Mouse (Mus musculus) lung, embryonic 15.5 days (tissue): ENCODE data around the gene Siglece. TPM values are rescaled to one million over a fixed set of nuclear protein-coding genes. Genes with fewer than 3 reads are reported as not detected.
"Not testable (repeated sequence)": the region's sequence is repeated elsewhere in the genome, so short reads cannot be mapped to it uniquely, and the experiment has no call there.

ENCODE experiments used
- ATAC-seq: fragments of 200-750 bp; cut with Nextera tagmentation; 2 replicates; pipeline ENCODE4 v1.8.0; 2017; ENCODE audit warnings: moderate number of reproducible peaks, borderline replicate concordance; ENCODE audit not compliant: low FRiP score, low TSS enrichment; ENCODE audit errors: extremely low read depth
- H3K27ac ChIP-seq: fragments of 300-500 bp; sonication (generic); 2 replicates; pipeline ENCODE4 v1.5.1; 2015; ENCODE audit warnings: moderate library complexity, mild to moderate bottlenecking, inconsistent platforms
- H3K27me3 ChIP-seq: fragments of 300-500 bp; sonication (generic); 2 replicates; pipeline ENCODE4 v1.6.1; 2015; ENCODE audit warnings: inconsistent platforms
- H3K36me3 ChIP-seq: fragments of 300-500 bp; sonication (generic); 2 replicates; pipeline ENCODE4 v1.6.1; 2015; ENCODE audit warnings: inconsistent platforms
- H3K4me1 ChIP-seq: fragments of 300-500 bp; sonication (generic); 2 replicates; pipeline ENCODE4 v1.6.1; 2015; ENCODE audit warnings: inconsistent platforms
- H3K4me2 ChIP-seq: fragments of 300-500 bp; sonication (generic); 2 replicates; pipeline ENCODE4 v1.6.1; 2015; ENCODE audit warnings: inconsistent platforms, mild to moderate bottlenecking, moderate library complexity
- H3K4me3 ChIP-seq: fragments of 300-500 bp; sonication (generic); 2 replicates; pipeline ENCODE4 v1.5.1; 2015; ENCODE audit warnings: mild to moderate bottlenecking, inconsistent platforms
- H3K9ac ChIP-seq: fragments of 300-500 bp; sonication (generic); 2 replicates; pipeline ENCODE4 v1.6.1; 2015; ENCODE audit warnings: inconsistent platforms
- H3K9me3 ChIP-seq: fragments of 300-500 bp; sonication (generic); 2 replicates; pipeline ENCODE4 v1.6.1; 2016; ENCODE audit warnings: inconsistent platforms
- WGBS: fragments of 180-500 bp; shearing (Covaris S2); methylation state at CpG from one replicate; pipeline ENCODE4 v1.1.7; 2015; 5-methylcytosine and 5-hydroxymethylcytosine counted together
- polyA plus RNA-seq: library from polyadenylated mRNA; unstranded; fragments of >200 nt; fragmentation: Nextera tagmentation; extraction: Ambion mirVana; gene quantifications from 2 replicates; pipeline ENCODE4 v1.2.1, GENCODE M21; 2015

Siglece gene
- 0.74 and 1.0 TPM in 2 replicates for polyA plus RNA-seq

DNA sequence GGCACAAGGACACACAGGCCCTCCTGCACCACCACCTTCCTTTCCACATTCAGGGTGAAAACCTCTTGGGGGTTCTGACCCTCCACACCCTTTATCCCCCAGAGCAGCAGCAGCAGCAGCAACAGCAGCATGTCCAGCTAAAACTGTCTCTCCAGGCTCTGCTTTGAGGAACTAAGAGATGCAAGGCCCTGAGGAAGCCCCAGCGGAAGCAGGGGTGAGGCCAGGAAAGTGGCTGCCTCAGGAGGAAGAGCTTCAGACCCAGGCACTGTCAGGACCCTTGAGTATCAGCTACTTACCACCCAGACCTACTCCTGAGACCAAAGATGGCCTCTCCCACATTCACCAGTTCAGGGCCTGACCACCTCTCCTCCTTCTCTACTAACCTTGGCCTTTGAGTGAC, at the start of gene Siglece:
Gene Siglece, minus strand, starts transcription at position 160 of the 400 bp plus-strand sequence.
- no peak within 1 kb of the TSS for H3K4me3 ChIP-seq
- ATAC-seq, result no peak
- H3K36me3 ChIP-seq, result no peaks in the 10 kb centered on the region
- no peak within 1 kb of the TSS for H3K27ac ChIP-seq
- H3K27me3 ChIP-seq, result no peaks in the 10 kb centered on the region
- 79% methylated on average over 1 of the region's 1 CpGs for WGBS
- no peak within 1 kb of the TSS for H3K4me2 ChIP-seq
- no peaks in the 10 kb centered on the region for H3K4me1 ChIP-seq
- H3K9ac ChIP-seq, result no peak within 1 kb of the TSS
- H3K9me3 ChIP-seq, result no peaks in the 10 kb centered on the region

- ATAC-seq, result no peak
- H3K9me3 ChIP-seq, result no peaks in the 10 kb centered on the region
- H3K4me2 ChIP-seq, result no peak within 1 kb of the TSS
- H3K4me3 ChIP-seq, result no peak within 1 kb of the TSS
- 0 out of 2 replicates have a peak, but pooled peaks cover under 1% of the 10 kb centered on the region for H3K4me1 ChIP-seq
- no peaks in the 10 kb centered on the region for H3K27me3 ChIP-seq
- no peak within 1 kb of the TSS for H3K27ac ChIP-seq
- no peaks in the 10 kb centered on the region for H3K36me3 ChIP-seq
- no peak within 1 kb of the TSS for H3K9ac ChIP-seq
Measured at GRCm38 (mm10) chr7:43690118-43690517, 30.2 kb upstream of the Siglece start, which contains the start of gene Klk14. Klk14 (plus strand) TSS chr7:43690418.

GRCm38 (mm10) chr7:43685088-43685487, 25.1 kb upstream of the Siglece start:
- Histone ChIP-seq H3K9me3 (no peaks in the 10 kb centered on the region), H3K4me2 (no peak overlapping the region), H3K27ac (no peak overlapping the region), H3K36me3 (no peaks in the 10 kb centered on the region), H3K9ac (no peak overlapping the region), H3K4me1 (peaks cover 7% of the 10 kb centered on the region; the same call in 1 of the 2 replicates), H3K27me3 (no peaks in the 10 kb centered on the region), H3K4me3 (no peak overlapping the region)
- ATAC-seq, result no peak
- WGBS, result 38% methylated on average over 7 of the region's 7 CpGs

DNA sequence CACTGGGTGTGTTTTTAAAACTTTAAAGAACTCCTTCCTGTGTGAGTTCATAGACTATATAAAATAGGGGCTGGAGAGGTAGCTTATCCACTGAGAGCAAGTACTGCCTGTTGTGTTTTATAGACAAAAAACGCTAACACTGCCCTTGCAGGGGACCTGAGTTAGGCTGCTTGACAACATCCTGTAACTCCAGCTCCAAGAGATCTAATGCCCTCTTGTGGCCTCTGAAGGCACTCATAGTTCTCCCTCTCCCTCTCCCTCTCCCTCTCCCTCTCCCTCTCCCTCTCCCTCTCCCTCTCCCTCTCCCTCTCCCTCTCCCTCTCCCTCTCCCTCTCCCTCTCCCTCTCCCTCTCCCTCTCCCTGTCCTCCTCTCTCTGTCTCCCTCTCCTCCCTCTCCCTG, 22.6 kb upstream of the Siglece start:
- not testable (repeated sequence) for H3K4me1 ChIP-seq, H3K27ac ChIP-seq, H3K4me2 ChIP-seq, H3K27me3 ChIP-seq, H3K9me3 ChIP-seq, ATAC-seq, H3K4me3 ChIP-seq, H3K9ac ChIP-seq, H3K36me3 ChIP-seq
- WGBS, result 7% methylated on average over 1 of the region's 1 CpGs

DNA sequence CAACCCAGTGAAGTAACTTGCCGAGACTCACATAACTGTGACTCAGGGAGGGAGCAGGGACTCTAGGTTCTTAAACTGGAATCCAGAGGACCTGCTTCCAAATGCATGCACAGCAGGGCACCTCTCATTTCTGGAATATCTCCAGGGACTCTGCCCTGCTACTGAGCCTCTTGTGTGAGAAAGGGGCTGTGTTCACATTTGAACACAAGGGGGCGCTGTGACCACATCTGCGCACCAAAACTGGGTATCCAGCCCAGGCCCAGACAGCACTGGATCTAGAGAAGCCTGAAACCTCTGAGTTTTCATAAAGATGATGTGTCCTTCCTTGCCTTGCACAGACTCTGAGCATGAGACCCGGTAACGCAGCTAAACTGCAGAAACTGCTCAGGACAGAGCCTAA, 21.0 kb upstream of the Siglece start:
- Histone ChIP-seq H3K4me3 (no peak overlapping the region), H3K36me3 (peaks cover 23% of the 10 kb centered on the region), H3K27me3 (no peaks in the 10 kb centered on the region), H3K9me3 (no peaks in the 10 kb centered on the region), H3K27ac (no peak overlapping the region), H3K4me2 (no peak overlapping the region), H3K9ac (no peak overlapping the region), H3K4me1 (peaks cover 7% of the 10 kb centered on the region; the same call in 1 of the 2 replicates)
- no peak for ATAC-seq
- 16% methylated on average over 5 of the region's 5 CpGs for WGBS

DNA sequence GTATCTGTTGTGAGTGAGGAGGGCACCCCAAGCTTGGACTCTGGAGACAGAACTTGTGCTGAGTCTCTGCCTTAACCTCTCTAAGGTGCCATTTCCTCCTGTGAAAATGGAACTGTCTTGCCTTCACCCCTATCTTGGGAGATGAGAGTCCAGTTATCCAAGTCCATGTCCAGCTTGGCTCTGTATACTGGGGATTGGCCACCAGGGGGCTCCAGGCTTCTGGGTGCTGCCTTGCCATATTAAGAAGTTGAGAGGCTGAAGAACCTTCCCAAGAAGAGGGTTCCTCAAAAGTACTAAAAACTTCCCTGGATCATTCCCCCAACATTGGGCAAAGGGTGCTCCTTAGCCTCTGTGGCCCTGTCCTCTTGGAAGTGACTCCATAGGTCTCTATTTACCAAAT, 18.6 kb upstream of the Siglece start:
- H3K4me1 ChIP-seq, result no peaks in the 10 kb centered on the region
- H3K27me3 ChIP-seq, result no peaks in the 10 kb centered on the region
- ATAC-seq, result no peak
- H3K4me3 ChIP-seq, result no peak overlapping the region
- peaks cover 34% of the 10 kb centered on the region for H3K36me3 ChIP-seq
- H3K9me3 ChIP-seq, result no peaks in the 10 kb centered on the region
- H3K9ac ChIP-seq, result no peak overlapping the region
- no peak overlapping the region for H3K27ac ChIP-seq
- H3K4me2 ChIP-seq, result no peak overlapping the region

- no peaks in the 10 kb centered on the region for H3K9me3 ChIP-seq
- no peak overlapping the region for H3K4me2 ChIP-seq
- WGBS, result 86% methylated on average over 32 of the region's 32 CpGs
- H3K36me3 ChIP-seq, result peaks cover 34% of the 10 kb centered on the region
- H3K4me1 ChIP-seq, result peaks cover 8% of the 10 kb centered on the region
- H3K27ac ChIP-seq, result no peak overlapping the region
- no peak overlapping the region for H3K9ac ChIP-seq
- no peak for ATAC-seq
- H3K27me3 ChIP-seq, result no peaks in the 10 kb centered on the region
- H3K4me3 ChIP-seq, result no peak overlapping the region
Measured at GRCm38 (mm10) chr7:43675091-43675490, 15.1 kb upstream of the Siglece start.

DNA sequence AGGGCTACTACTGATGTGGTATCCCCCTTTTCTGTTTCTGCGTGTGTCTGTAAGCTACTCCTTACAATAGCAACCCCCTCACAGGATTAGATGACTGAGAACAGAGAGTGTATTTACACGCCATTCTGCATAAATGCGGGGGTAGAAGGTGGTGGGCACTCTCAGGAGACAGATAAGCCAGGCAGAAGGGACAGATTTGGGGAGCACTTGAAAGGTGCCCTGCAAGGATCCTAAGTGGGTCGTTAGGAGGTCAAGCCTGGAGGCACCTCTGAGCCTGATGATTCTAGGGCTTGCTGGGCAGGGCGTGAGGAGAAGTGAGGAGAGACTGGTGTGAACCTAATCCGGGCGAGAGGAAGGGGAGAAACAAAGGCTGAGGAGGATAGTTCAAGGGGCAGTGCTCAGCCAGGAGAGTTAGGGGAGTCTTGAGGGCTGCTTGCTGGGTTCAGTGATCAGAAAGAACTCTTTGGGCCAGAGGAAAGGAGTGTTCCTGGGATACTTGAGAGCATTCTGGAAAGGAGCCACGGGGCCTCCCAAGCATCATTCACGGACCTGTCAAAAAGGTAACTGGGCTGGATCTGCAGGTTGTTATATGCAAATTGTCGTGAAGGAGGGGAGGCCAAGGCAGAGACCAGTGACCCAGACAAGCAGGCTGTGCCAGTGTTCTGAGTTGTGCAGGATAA, 12.8 kb upstream of the Siglece start:
- no peaks in the 10 kb centered on the region for H3K9me3 ChIP-seq
- H3K4me2 ChIP-seq, result peak overlapping the region; percentile 79
- peak; percentile 1; the same call in 1 of the 2 replicates for ATAC-seq
- no peaks in the 10 kb centered on the region for H3K27me3 ChIP-seq
- WGBS, result 5% methylated on average over 10 of the region's 10 CpGs
- H3K36me3 ChIP-seq, result peaks cover 28% of the 10 kb centered on the region
- peak overlapping the region; percentile 65 for H3K4me3 ChIP-seq
- peak overlapping the region; percentile 68 for H3K9ac ChIP-seq
- peak overlapping the region; percentile 49 for H3K27ac ChIP-seq
- peaks cover 8% of the 10 kb centered on the region for H3K4me1 ChIP-seq

GRCm38 (mm10) chr7:43671809-43672580, 12.0 kb upstream of the Siglece start, which contains the start of gene Ctu1:
Ctu1 (plus strand) TSS chr7:43672016.
- H3K27ac ChIP-seq, result peak within 1 kb of the TSS; percentile 49
- WGBS, result under 1% methylated on average over 26 of the region's 26 CpGs
- peak within 1 kb of the TSS; percentile 68 for H3K9ac ChIP-seq
- peaks cover 21% of the 10 kb centered on the region for H3K36me3 ChIP-seq
- H3K4me3 ChIP-seq, result peak within 1 kb of the TSS; percentile 65
- H3K4me1 ChIP-seq, result peaks cover 8% of the 10 kb centered on the region
- no peaks in the 10 kb centered on the region for H3K27me3 ChIP-seq
- H3K9me3 ChIP-seq, result no peaks in the 10 kb centered on the region
- H3K4me2 ChIP-seq, result peak within 1 kb of the TSS; percentile 79
- ATAC-seq, result peak; percentile 96

DNA sequence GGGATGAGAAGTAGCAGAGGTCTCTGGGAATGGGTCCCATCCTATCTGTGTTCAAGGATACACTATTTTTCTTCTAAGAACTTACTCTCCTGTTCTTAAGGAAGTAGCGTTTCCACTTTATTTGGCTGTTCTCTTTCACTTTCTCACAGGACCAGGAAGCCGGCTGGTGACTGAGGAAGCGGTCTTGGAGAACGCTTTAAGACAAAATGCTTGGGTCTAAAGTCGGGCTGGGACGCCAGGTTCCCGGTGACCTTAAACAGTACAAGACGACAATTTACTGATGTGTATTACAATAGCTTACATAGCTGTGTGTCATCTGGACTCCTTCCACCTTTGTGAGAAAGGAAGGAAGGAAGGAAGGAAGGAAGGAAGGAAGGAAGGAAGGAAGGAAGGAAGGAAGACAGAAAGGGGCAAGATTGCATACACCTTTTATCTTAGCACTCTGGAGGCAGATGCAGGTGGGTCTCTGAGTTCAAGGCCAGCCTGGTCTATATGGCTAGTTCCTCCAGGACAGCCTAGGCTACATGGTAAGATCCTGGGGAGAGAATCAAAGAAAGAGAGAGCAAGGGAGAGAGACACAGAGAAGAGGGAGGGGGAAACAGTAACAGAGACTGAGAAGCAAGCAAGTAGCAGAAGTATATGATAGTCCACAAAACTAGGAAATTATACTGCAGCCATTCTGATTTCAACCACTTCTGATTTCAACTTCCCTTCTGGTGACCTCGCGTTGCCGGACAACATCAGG, 11.3 kb upstream of the Siglece start:
- Histone ChIP-seq H3K9ac (no peak overlapping the region), H3K4me2 (peak overlapping the region; percentile 79), H3K9me3 (no peaks in the 10 kb centered on the region), H3K27me3 (no peaks in the 10 kb centered on the region), H3K4me3 (peak overlapping the region; percentile 65), H3K4me1 (peaks cover 8% of the 10 kb centered on the region), H3K27ac (0 out of 2 replicates have a peak overlapping the region, but pooled peaks have one; percentile 20), H3K36me3 (peaks cover 14% of the 10 kb centered on the region)
- ATAC-seq, result no peak; the same call in 1 of the 2 replicates
- 66% methylated on average over 11 of the region's 11 CpGs for WGBS

GRCm38 (mm10) chr7:43668582-43668981, 8.6 kb upstream of the Siglece start:
- WGBS, result 14% methylated on average over 3 of the region's 3 CpGs
- ATAC-seq, result no peak
- no peak overlapping the region for H3K4me3 ChIP-seq

More at GRCm38 (mm10) chr7:43668582-43668981, 8.6 kb upstream of the Siglece start:
- no peaks in the 10 kb centered on the region for H3K36me3 ChIP-seq
- H3K27ac ChIP-seq, result no peak overlapping the region
- H3K4me2 ChIP-seq, result no peak overlapping the region
- H3K4me1 ChIP-seq, result peaks cover 8% of the 10 kb centered on the region
- no peaks in the 10 kb centered on the region for H3K27me3 ChIP-seq
- H3K9me3 ChIP-seq, result no peaks in the 10 kb centered on the region
- no peak overlapping the region for H3K9ac ChIP-seq
